Mouse (Mus musculus) heart, embryonic 14.5 days (tissue): ENCODE measurements around the gene Zbtb16. TPM values are rescaled to one million over a fixed set of nuclear protein-coding genes. Genes with fewer than 3 reads are reported as not detected.

Experiments
- ATAC-seq: fragments of 200-750 bp; cut with Nextera tagmentation; 2 replicates; pipeline ENCODE4 v1.8.0; 2017; ENCODE audit warnings: low read depth, moderate TSS enrichment; ENCODE audit not compliant: insufficient number of reproducible peaks, insufficient read depth, low FRiP score
- H3K27ac ChIP-seq, 2 experiments: fragments of 200-500 bp in 1 of 2; fragments of 300-500 bp in 1 of 2; sonication (generic) in 1 of 2; replicated peaks in 1 of 2; 2 replicates each; pipeline ENCODE4 v1.5.1; 2012 to 2014; ENCODE audit warnings: low read depth in 2 of 2, low read length in 2 of 2, control low read depth in 1 of 2, mild to moderate bottlenecking in 1 of 2, mixed read lengths in 1 of 2; ENCODE audit not compliant: control insufficient read depth in 1 of 2, insufficient read depth in 1 of 2
- H3K27me3 ChIP-seq: fragments of 300-500 bp; sonication (generic); 2 replicates; pipeline ENCODE4 v1.6.1; 2014; ENCODE audit warnings: mild to moderate bottlenecking, low read length, control low read depth; ENCODE audit not compliant: control insufficient read depth, insufficient read depth
- H3K36me3 ChIP-seq: fragments of 300-500 bp; sonication (generic); 2 replicates; pipeline ENCODE4 v1.6.1; 2014; ENCODE audit warnings: mild to moderate bottlenecking, control low read depth, low read length, mixed read lengths; ENCODE audit not compliant: control insufficient read depth, insufficient read depth
- H3K4me1 ChIP-seq, 2 experiments: fragments of 200-500 bp in 1 of 2; fragments of 300-500 bp in 1 of 2; sonication (generic) in 1 of 2; 2 replicates each; pipeline ENCODE4 v1.6.1; 2012 to 2014; ENCODE audit warnings: low read length in 2 of 2, control low read depth in 1 of 2, mixed read lengths in 1 of 2; ENCODE audit not compliant: control insufficient read depth in 2 of 2, insufficient read depth in 2 of 2
- H3K4me2 ChIP-seq: fragments of 300-500 bp; sonication (generic); 2 replicates; pipeline ENCODE4 v1.6.1; 2014; ENCODE audit warnings: mild to moderate bottlenecking, low read length
- H3K4me3 ChIP-seq, 2 experiments: fragments of 200-500 bp in 1 of 2; fragments of 300-500 bp in 1 of 2; sonication (generic) in 1 of 2; 2 replicates each; pipeline ENCODE4 v1.5.1; 2012 to 2014; ENCODE audit warnings: low read length in 2 of 2, mild to moderate bottlenecking in 2 of 2, control low read depth in 1 of 2, low read depth in 1 of 2, moderate library complexity in 1 of 2; ENCODE audit not compliant: control insufficient read depth in 1 of 2, insufficient read depth in 1 of 2
- H3K9ac ChIP-seq: fragments of 300-500 bp; sonication (generic); 2 replicates; pipeline ENCODE4 v1.6.1; 2014; ENCODE audit warnings: mild to moderate bottlenecking, low read length
- H3K9me3 ChIP-seq: fragments of 300-500 bp; sonication (generic); 2 replicates; pipeline ENCODE4 v1.6.1; 2016; ENCODE audit warnings: low read length, control low read depth; ENCODE audit not compliant: control insufficient read depth
- WGBS: fragments of 180-500 bp; shearing (Covaris S2); extraction: QIAGEN DNeasy Blood & Tissue Kit; methylation state at CpG from one replicate; pipeline ENCODE4 v1.1.7; 2014; 5-methylcytosine and 5-hydroxymethylcytosine counted together
- polyA plus RNA-seq: library from polyadenylated mRNA; unstranded; fragments of >200 nt; fragmentation: Nextera tagmentation; extraction: Ambion mirVana; gene quantifications from 2 replicates; pipeline ENCODE4 v1.2.1, GENCODE M21; 2014

Gene Zbtb16
- polyA plus RNA-seq, 1 experiment from 2014 or later, result 2.1 TPM

DNA sequence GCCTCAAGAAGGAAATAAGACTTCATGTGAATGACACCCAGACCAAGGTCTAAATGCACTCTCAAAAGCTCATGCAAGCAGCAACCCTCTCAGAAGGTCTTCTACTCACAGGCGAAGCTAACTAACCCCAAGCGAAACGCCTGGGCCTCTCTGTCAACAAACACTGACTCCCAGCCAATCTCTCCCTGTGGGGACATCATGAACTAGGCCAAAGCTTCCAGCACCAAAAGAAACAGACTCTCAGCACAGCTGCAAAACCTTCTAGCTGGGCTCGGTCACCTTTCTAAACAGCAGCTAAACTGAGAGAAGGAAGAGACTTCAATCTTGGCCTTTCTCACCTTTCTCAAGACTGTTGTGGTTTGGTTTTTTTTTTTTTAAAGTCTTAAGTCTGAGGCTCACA lies 86.9 kb downstream of the Zbtb16 start:
- ATAC-seq, result no peak
- Histone ChIP-seq H3K4me3 (no peak overlapping the region), H3K27me3 (no peaks in the 10 kb centered on the region), H3K36me3 (no peaks in the 10 kb centered on the region), H3K27ac (no peak overlapping the region), H3K9me3 (no peaks in the 10 kb centered on the region), H3K4me2 (no peak overlapping the region), H3K9ac (no peak overlapping the region), H3K4me1 (peaks cover 2 to 9% of the 10 kb centered on the region in 2 experiments; a peak in 1 of 4 replicates)
- 82% methylated on average over 4 of the region's 4 CpGs for WGBS

DNA sequence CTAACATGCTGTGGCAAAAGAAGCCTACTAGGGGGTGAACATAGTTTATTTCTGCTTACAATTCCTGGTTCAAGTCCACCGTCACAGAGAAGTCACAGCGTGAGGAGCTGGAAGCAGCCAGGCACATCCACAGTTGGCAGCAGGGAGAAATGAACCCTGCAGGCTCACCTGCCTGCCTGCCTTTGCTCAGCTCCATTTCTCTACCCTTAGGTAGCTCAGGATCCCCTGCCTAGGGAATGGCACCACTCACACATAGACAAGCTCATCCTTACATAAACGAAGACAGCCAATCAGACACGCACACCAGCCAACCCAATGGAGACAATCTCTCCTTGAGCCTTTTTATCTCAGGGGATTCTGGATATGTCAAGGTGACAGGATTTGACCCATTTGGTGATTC lies 87.3 kb downstream of the Zbtb16 start:
- H3K4me1 ChIP-seq, result peaks cover 1 to 5% of the 10 kb centered on the region in 2 experiments; a peak in 1 of 4 replicates
- H3K4me2 ChIP-seq, result no peak overlapping the region
- H3K27ac ChIP-seq, result no peak overlapping the region
- no peak overlapping the region for H3K9ac ChIP-seq
- no peaks in the 10 kb centered on the region for H3K9me3 ChIP-seq
- H3K36me3 ChIP-seq, result no peaks in the 10 kb centered on the region
- no peaks in the 10 kb centered on the region for H3K27me3 ChIP-seq
- H3K4me3 ChIP-seq, result no peak overlapping the region
- 93% methylated on average over 4 of the region's 4 CpGs for WGBS
- ATAC-seq, result no peak

DNA sequence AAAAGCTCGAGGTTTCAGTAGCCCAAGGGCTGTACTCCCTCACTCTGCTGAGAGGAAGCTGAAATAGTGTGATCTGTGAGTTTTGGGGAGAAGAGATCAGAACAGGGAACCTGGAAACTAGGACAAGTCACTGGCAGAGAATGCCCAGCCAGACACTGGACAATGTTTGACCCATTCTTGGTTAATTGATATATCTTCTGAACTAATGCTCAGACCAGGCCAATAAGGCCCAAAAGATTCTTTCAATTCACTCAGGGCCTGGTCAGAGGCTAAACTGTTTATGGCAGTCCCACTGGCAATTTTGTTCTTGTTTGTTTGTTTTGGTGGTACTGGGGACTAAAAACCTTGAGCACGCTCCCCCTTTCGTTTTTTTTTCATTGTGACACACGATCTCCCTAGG lies 87.8 kb downstream of the Zbtb16 start:
- WGBS, result 75% methylated on average over 4 of the region's 4 CpGs
- ATAC-seq, result no peak

DNA sequence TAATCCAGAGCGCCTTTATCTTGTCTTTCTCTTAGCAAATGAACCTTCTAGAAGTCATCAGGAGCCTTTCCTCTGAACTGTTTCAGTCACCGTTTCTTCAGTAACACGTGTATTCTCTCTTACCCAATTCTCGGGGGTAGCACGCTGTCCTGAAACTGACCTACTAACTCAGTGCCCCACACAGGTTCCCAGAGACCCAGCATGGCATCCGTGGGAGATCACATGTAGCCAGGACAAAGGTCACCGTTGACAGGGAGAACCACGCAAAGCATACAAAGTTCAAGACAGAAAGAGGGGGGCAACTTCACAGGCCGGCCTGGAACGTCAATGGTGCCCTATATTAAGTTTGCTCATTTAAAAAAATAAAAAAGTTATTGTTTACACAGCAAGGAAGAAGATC lies 89.5 kb downstream of the Zbtb16 start:
- H3K4me3 ChIP-seq, result no peak overlapping the region
- no peak overlapping the region for H3K9ac ChIP-seq
- ATAC-seq, result no peak
- no peak overlapping the region for H3K4me2 ChIP-seq
- H3K27ac ChIP-seq, result no peak overlapping the region
- H3K9me3 ChIP-seq, result no peaks in the 10 kb centered on the region
- WGBS, result 90% methylated on average over 10 of the region's 10 CpGs
- H3K4me1 ChIP-seq, result peaks cover 4% of the 10 kb centered on the region in 2 experiments; a peak in 2 of 4 replicates
- no peaks in the 10 kb centered on the region for H3K27me3 ChIP-seq
- H3K36me3 ChIP-seq, result no peaks in the 10 kb centered on the region

More for the DNA sequence above, 87.8 kb downstream of the Zbtb16 start:
- Histone ChIP-seq H3K27ac (no peak overlapping the region), H3K36me3 (no peaks in the 10 kb centered on the region), H3K4me3 (no peak overlapping the region), H3K9me3 (no peaks in the 10 kb centered on the region), H3K27me3 (no peaks in the 10 kb centered on the region), H3K9ac (no peak overlapping the region), H3K4me1 (0 out of 4 replicates have a peak, but pooled peaks cover 0 to 4% of the 10 kb centered on the region in 2 experiments), H3K4me2 (no peak overlapping the region)

DNA sequence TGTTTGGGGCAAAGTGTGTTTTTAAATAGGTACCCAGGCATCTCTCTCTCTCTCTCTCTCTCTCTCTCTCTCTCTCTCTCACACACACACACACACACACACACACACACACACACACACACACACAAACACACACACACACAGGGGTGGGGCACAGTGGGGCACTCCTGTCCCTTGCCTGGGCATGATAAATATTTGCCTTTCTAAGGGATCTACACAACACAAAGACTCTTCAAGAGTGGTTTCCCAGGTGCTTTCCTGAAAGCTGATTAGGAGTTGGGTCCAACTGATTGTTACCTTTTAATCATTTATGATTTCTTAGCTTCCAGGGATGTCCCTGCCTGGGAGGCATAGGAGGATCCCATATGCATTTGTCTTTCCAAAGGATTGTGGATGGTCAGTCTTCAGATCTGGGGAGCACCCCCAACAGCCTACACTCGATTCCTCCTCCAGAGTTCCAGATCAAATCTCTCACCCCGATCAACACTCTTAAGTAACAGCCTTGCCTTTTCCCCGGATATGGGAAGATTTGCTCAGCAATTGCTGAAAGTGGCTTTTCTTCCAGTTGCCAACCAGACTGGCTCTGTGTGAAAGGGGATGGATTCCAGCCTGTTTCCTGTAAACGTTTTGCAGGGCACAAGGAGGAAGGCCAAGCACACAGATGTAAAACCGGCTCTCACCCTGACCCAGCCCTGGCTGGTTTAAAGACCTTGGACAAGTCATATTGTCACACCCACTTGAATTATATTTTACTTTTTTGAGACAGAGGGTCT lies 90.5 kb downstream of the Zbtb16 start:
- Histone ChIP-seq H3K4me1 (peaks cover 8% of the 10 kb centered on the region in 2 experiments), H3K27ac (no peak overlapping the region), H3K9me3 (no peaks in the 10 kb centered on the region), H3K27me3 (no peaks in the 10 kb centered on the region), H3K4me2 (no peak overlapping the region), H3K4me3 (no peak overlapping the region), H3K9ac (no peak overlapping the region), H3K36me3 (no peaks in the 10 kb centered on the region)
- no peak for ATAC-seq
- 63% methylated on average over 5 of the region's 5 CpGs for whole genome bisulfite sequencing

DNA sequence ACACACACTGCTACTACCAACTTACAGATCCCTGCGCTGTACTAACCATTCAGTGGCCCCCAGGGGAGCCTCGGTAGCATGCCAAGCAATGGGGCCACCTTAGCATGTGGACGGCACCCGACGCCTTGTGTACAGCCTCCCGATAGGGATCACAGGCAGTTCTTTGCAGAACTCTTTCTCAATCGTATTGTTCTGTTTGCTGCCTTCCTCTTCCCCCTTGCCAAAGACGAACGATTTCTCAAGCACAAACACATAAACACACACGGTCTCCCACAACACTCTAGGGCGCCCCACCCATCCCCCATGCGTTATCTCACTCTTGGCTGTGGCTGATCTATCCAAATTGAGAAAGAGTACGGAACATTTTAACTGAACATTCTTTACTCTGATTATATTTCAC lies 91.1 kb downstream of the Zbtb16 start:
- H3K27me3 ChIP-seq, result no peaks in the 10 kb centered on the region
- WGBS, result 77% methylated on average over 13 of the region's 13 CpGs
- no peak overlapping the region for H3K4me2 ChIP-seq
- H3K27ac ChIP-seq, result no peak overlapping the region
- no peaks in the 10 kb centered on the region for H3K36me3 ChIP-seq
- peaks cover 12 to 13% of the 10 kb centered on the region in 2 experiments for H3K4me1 ChIP-seq
- no peaks in the 10 kb centered on the region for H3K9me3 ChIP-seq
- H3K4me3 ChIP-seq, result no peak overlapping the region
- no peak for ATAC-seq
- no peak overlapping the region for H3K9ac ChIP-seq

DNA sequence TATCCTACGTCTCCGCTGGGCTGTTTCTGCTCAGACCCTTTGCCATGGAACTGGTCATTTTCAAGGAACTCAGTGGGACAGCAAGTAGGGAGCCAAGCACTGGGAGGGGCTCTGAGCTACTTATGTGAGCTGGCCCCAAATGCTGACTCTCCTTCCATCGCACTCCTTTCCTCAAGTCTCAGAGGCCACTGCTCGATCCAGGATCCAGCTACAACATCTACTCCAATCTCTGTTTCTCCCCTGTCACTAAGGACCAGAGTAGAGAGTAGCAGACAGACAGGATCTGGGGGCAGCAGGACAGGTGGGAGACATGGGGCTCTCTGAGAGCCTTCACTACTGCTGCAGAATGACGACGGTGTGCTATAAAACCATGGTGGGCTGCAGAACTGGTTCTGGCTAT lies 91.6 kb downstream of the Zbtb16 start:
- H3K36me3 ChIP-seq, result no peaks in the 10 kb centered on the region
- WGBS, result 83% methylated on average over 6 of the region's 6 CpGs
- H3K9me3 ChIP-seq, result no peaks in the 10 kb centered on the region
- ATAC-seq, result no peak
- no peak overlapping the region for H3K9ac ChIP-seq
- H3K4me1 ChIP-seq, result peaks cover 13 to 16% of the 10 kb centered on the region in 2 experiments
- H3K27me3 ChIP-seq, result no peaks in the 10 kb centered on the region
- no peak overlapping the region for H3K4me2 ChIP-seq
- no peak overlapping the region for H3K4me3 ChIP-seq
- no peak overlapping the region for H3K27ac ChIP-seq
